ENCODE assay signal across 9 mouse cellular contexts in the genomic region with DNA sequence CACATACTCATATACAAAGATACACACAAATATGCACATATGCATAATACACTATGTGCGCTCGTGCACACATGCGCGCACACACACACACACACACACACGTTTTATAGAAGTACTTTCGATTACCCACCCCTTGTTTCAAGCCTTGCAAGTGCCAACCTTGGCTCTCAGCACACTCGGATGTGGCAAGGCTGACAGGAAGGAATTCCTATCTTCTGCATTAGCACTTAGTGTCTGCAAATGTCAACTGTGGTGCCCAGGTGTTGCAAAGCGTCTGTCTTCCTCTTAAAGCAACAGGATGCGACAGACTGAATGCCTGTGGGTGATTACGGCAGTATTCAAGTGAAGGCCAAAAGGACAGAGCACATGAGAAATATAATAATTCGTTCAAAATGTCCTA.
DNase-seq lines count a peak whose midpoint lies in the region; ATAC-seq and TF ChIP-seq lines count a peak whose summit lies in the region.
"Had no signal": no experiment of that assay in that cellular context is flagged by ENCODE, and none has a peak within 500 bp of the region (broad histone marks: within the 10 kb centered on the region; RNA-seq: fewer than 3 reads in every experiment).

No protein-coding gene starts in this region.

- H3K4me1 ChIP-seq in heart, postnatal 0 days (ENCODE audit: control insufficient read depth, insufficient read depth), result peaks cover 38% of the 10 kb centered on the region
- peaks cover 34% of the 10 kb centered on the region for H3K4me1 ChIP-seq in heart, embryonic 10.5 days
- H3K4me1 ChIP-seq in hindbrain, embryonic 12.5 days, result peaks cover 48% of the 10 kb centered on the region

- H3K4me3 ChIP-seq in heart, postnatal 0 days (ENCODE audit: low read depth, low read length), result no peak overlapping the region
- H3K4me3 ChIP-seq in heart, embryonic 10.5 days, result no peak overlapping the region
- no peak overlapping the region for H3K4me3 ChIP-seq in hindbrain, embryonic 12.5 days

- TF ChIP-seq EP300 in heart, postnatal 0 days (IDR thresholded peaks at IDR 0.05; ENCODE audit: low read depth), result no peak

- no peaks in the 10 kb centered on the region for H3K36me3 ChIP-seq in heart, postnatal 0 days (replicated peaks; ENCODE audit: control insufficient read depth, insufficient read depth, low read length)
- H3K36me3 ChIP-seq in heart, embryonic 10.5 days, result no peaks in the 10 kb centered on the region
- no peaks in the 10 kb centered on the region for H3K36me3 ChIP-seq in hindbrain, embryonic 12.5 days

- H3K9me3 ChIP-seq in heart, postnatal 0 days (replicated peaks; ENCODE audit: control insufficient read depth, low read length), result no peaks in the 10 kb centered on the region
- H3K9me3 ChIP-seq in heart, embryonic 10.5 days, result no peaks in the 10 kb centered on the region
- no peaks in the 10 kb centered on the region for H3K9me3 ChIP-seq in hindbrain, embryonic 12.5 days (replicated peaks)

- peak overlapping the region; percentile 5 for H3K27ac ChIP-seq in heart, postnatal 0 days (ENCODE audit: low read depth)
- H3K27ac ChIP-seq in heart, embryonic 10.5 days, result no peak overlapping the region
- peak overlapping the region; percentile 92; the same call in 1 of the 2 replicates for H3K27ac ChIP-seq in hindbrain, embryonic 12.5 days

- no peak for TF ChIP-seq CTCF in heart, postnatal 0 days (IDR thresholded peaks at IDR 0.05; ENCODE audit: low read depth)

- no peak for DNase-seq in heart, postnatal 0 days (ENCODE audit: low spot score)
- no peak for DNase-seq in heart, embryonic 10.5 days (ENCODE audit: low spot score)
- peak; percentile 43 for DNase-seq in brain, embryonic 18.5 days (ENCODE audit: low read depth, low spot score)
- DNase-seq in right cerebral cortex, postnatal 14 days, result peak; percentile 11
- no peak for DNase-seq in ovary, postnatal 36 days (ENCODE audit: low spot score)
- DNase-seq in B cell, adult 2 months, result no peak
- DNase-seq: cerebellum, adult 11 months had no signal

- H3K27me3 ChIP-seq in heart, postnatal 0 days (ENCODE audit: control insufficient read depth, insufficient read depth, low read length), result no peaks in the 10 kb centered on the region
- no peaks in the 10 kb centered on the region for H3K27me3 ChIP-seq in heart, embryonic 10.5 days (ENCODE audit: insufficient read depth, poor library complexity, severe bottlenecking)
- no peaks in the 10 kb centered on the region for H3K27me3 ChIP-seq in hindbrain, embryonic 12.5 days

- 44% methylated on average over 11 of the region's 11 CpGs for WGBS in heart, postnatal 0 days
- 63% methylated on average over 11 of the region's 11 CpGs for whole genome bisulfite sequencing in heart, embryonic 10.5 days
- whole genome bisulfite sequencing in hindbrain, embryonic 12.5 days, result 78% methylated on average over 11 of the region's 11 CpGs

- no peak overlapping the region for H3K9ac ChIP-seq in heart, postnatal 0 days (replicated peaks; ENCODE audit: low read depth, low read length)
- H3K9ac ChIP-seq in hindbrain, embryonic 12.5 days, result no peak overlapping the region

- peak overlapping the region; percentile 48; the same call in 1 of the 2 replicates for H3K4me2 ChIP-seq in heart, postnatal 0 days (ENCODE audit: low read depth, low read length)
- H3K4me2 ChIP-seq in hindbrain, embryonic 12.5 days (replicated peaks), result no peak overlapping the region

- no peak for ATAC-seq in heart, postnatal 0 days (ENCODE audit: insufficient read depth, low read depth)
- ATAC-seq in hindbrain, embryonic 12.5 days (ENCODE audit: low FRiP score), result no peak
- no peak for ATAC-seq in erythroblast, adult 5-6 weeks (replicated peaks; ENCODE audit: low FRiP score, poor library complexity, severe bottlenecking)

Comparison
In these comparisons a context has a peak if more than half of its experiments do, and no peak if none do; other contexts are left out.
1. DNase-seq: peak in brain, embryonic 18.5 days (single experiment) and right cerebral cortex, postnatal 14 days (single experiment); none in heart, postnatal 0 days (single experiment), heart, embryonic 10.5 days (single experiment), ovary, postnatal 36 days (single experiment) and B cell, adult 2 months (0 of 2).